Mouse (Mus musculus): ENCODE results near the gene Mrpl53. TPM values are rescaled to one million over a fixed set of nuclear protein-coding genes. Genes with fewer than 3 reads are reported as not detected.
"Not testable (repeated sequence)": the region's sequence is repeated elsewhere in the genome, so short reads cannot be mapped to it uniquely, and the experiment has no call there.

The Mrpl53 gene
- polyA plus RNA-seq, 1 experiment from 2014 or later = 122 TPM

GRCm38 (mm10) chr6:83153038-83153437 lies 44.2 kb downstream of the Mrpl53 start:
- H3K9me3 ChIP-seq (ENCODE audit: control insufficient read depth, low read length) = no peaks in the 10 kb centered on the region
- no peak overlapping the region for H3K4me2 ChIP-seq (ENCODE audit: low read length)
- no peak overlapping the region for H3K9ac ChIP-seq (replicated peaks; ENCODE audit: low read depth, low read length)
- peaks cover 12% of the 10 kb centered on the region for H3K4me1 ChIP-seq (replicated peaks; ENCODE audit: control insufficient read depth, insufficient read depth, low read length)
- no peaks in the 10 kb centered on the region; the same call in 1 of the 2 replicates for H3K36me3 ChIP-seq (ENCODE audit: control insufficient read depth, insufficient read depth)
- no peaks in the 10 kb centered on the region for H3K27me3 ChIP-seq (replicated peaks; ENCODE audit: control insufficient read depth, insufficient read depth, low read length)
- no peak overlapping the region for H3K4me3 ChIP-seq (replicated peaks; ENCODE audit: low read length)
- 90% methylated on average over 12 of the region's 12 CpGs for WGBS
- ATAC-seq = no peak
- no peak overlapping the region for H3K27ac ChIP-seq (ENCODE audit: low read length)

- no peak for ATAC-seq
- H3K36me3 ChIP-seq (ENCODE audit: control insufficient read depth, insufficient read depth) = no peaks in the 10 kb centered on the region; the same call in 1 of the 2 replicates
- H3K9me3 ChIP-seq (ENCODE audit: control insufficient read depth, low read length) = no peaks in the 10 kb centered on the region
- H3K4me1 ChIP-seq (replicated peaks; ENCODE audit: control insufficient read depth, insufficient read depth, low read length) = peaks cover 12% of the 10 kb centered on the region
- no peaks in the 10 kb centered on the region for H3K27me3 ChIP-seq (replicated peaks; ENCODE audit: control insufficient read depth, insufficient read depth, low read length)
- no peak overlapping the region for H3K27ac ChIP-seq (ENCODE audit: low read length)
- 84% methylated on average over 5 of the region's 5 CpGs for WGBS
- H3K9ac ChIP-seq (replicated peaks; ENCODE audit: low read depth, low read length) = no peak overlapping the region
- no peak overlapping the region for H3K4me2 ChIP-seq (ENCODE audit: low read length)
- H3K4me3 ChIP-seq (replicated peaks; ENCODE audit: low read length) = no peak overlapping the region
Observed at GRCm38 (mm10) chr6:83153485-83153884, 44.6 kb downstream of the Mrpl53 start.

- no peaks in the 10 kb centered on the region; the same call in 1 of the 2 replicates for H3K36me3 ChIP-seq (ENCODE audit: control insufficient read depth, insufficient read depth)
- H3K9me3 ChIP-seq (ENCODE audit: control insufficient read depth, low read length) = no peaks in the 10 kb centered on the region
- ATAC-seq = peak; percentile 51
- H3K4me2 ChIP-seq (ENCODE audit: low read length) = peak overlapping the region; percentile 71
- H3K4me3 ChIP-seq (replicated peaks; ENCODE audit: low read length) = peak overlapping the region; percentile 63
- peaks cover 12% of the 10 kb centered on the region for H3K4me1 ChIP-seq (replicated peaks; ENCODE audit: control insufficient read depth, insufficient read depth, low read length)
- H3K27me3 ChIP-seq (replicated peaks; ENCODE audit: control insufficient read depth, insufficient read depth, low read length) = peaks cover 8% of the 10 kb centered on the region
- no peak overlapping the region for H3K27ac ChIP-seq (ENCODE audit: low read length)
- WGBS = 8% methylated on average over 23 of the region's 23 CpGs
- peak overlapping the region; percentile 57 for H3K9ac ChIP-seq (replicated peaks; ENCODE audit: low read depth, low read length)
Observed at GRCm38 (mm10) chr6:83155552-83156238, 46.9 kb downstream of the Mrpl53 start.

- WGBS = under 1% methylated on average over 32 of the region's 32 CpGs
- no peaks in the 10 kb centered on the region for H3K9me3 ChIP-seq (ENCODE audit: control insufficient read depth, low read length)
- peak within 1 kb of the TSS; percentile 57 for H3K9ac ChIP-seq (replicated peaks; ENCODE audit: low read depth, low read length)
- peak; percentile 96 for ATAC-seq
- H3K4me1 ChIP-seq (replicated peaks; ENCODE audit: control insufficient read depth, insufficient read depth, low read length) = peaks cover 12% of the 10 kb centered on the region
- H3K4me3 ChIP-seq (replicated peaks; ENCODE audit: low read length) = peak within 1 kb of the TSS; percentile 63
- H3K27me3 ChIP-seq (replicated peaks; ENCODE audit: control insufficient read depth, insufficient read depth, low read length) = peaks cover 13% of the 10 kb centered on the region
- no peaks in the 10 kb centered on the region; the same call in 1 of the 2 replicates for H3K36me3 ChIP-seq (ENCODE audit: control insufficient read depth, insufficient read depth)
- no peak within 1 kb of the TSS for H3K27ac ChIP-seq (ENCODE audit: low read length)
- H3K4me2 ChIP-seq (ENCODE audit: low read length) = peak within 1 kb of the TSS; percentile 71
Observed at GRCm38 (mm10) chr6:83156259-83156684, 47.4 kb downstream of the Mrpl53 start, which contains the start of the genes Wdr54 and 1700003E16Rik. Gene Wdr54 (minus strand): TSS chr6:83156397. Gene 1700003E16Rik (plus strand): TSS chr6:83156404.

- not testable (repeated sequence) for ATAC-seq; H3K4me3 ChIP-seq (replicated peaks; ENCODE audit: low read length); H3K4me2 ChIP-seq (ENCODE audit: low read length); H3K36me3 ChIP-seq (ENCODE audit: control insufficient read depth, insufficient read depth); H3K27ac ChIP-seq (ENCODE audit: low read length); H3K9ac ChIP-seq (replicated peaks; ENCODE audit: low read depth, low read length); H3K9me3 ChIP-seq (ENCODE audit: control insufficient read depth, low read length)
- peaks cover 32% of the 10 kb centered on the region for H3K27me3 ChIP-seq (replicated peaks; ENCODE audit: control insufficient read depth, insufficient read depth, low read length)
- 22% methylated on average over 3 of the region's 3 CpGs for WGBS
- H3K4me1 ChIP-seq (replicated peaks; ENCODE audit: control insufficient read depth, insufficient read depth, low read length) = peaks cover 25% of the 10 kb centered on the region
Observed at GRCm38 (mm10) chr6:83159456-83159855, 50.6 kb downstream of the Mrpl53 start.

MicroRNAs encoded within 50 kb of the gene (microRNA counts, 519-probe panel; counts per million panel counts)
- 1,958 counts per million, percentile 27 among the panel's probes with 10 or more counts for microRNA mmu-miR-3470a+mmu-miR-3470b

Small RNA genes lying within 50 kb of the gene (microRNA-seq; reads per million reads assigned to microRNA genes)
- not detected for gene Mir3470a

Other genes starting within 250 kb of the Mrpl53 start
- 16.3 and 18.7 TPM in 2 replicates for gene Sema4f, start 169.3 kb upstream of the Mrpl53 start, polyA plus RNA-seq (2015; fragmentation: Nextera tagmentation; extraction: Ambion mirVana)
- not detected in 2 replicates for gene M1ap, start 162.1 kb upstream of the Mrpl53 start, polyA plus RNA-seq (2015; fragmentation: Nextera tagmentation; extraction: Ambion mirVana)
- gene Dok1, start 75.6 kb upstream of the Mrpl53 start, polyA plus RNA-seq (2015; fragmentation: Nextera tagmentation; extraction: Ambion mirVana) = 2.0 and 2.1 TPM in 2 replicates
- 5.3 and 6.0 TPM in 2 replicates for gene Loxl3, start 74.9 kb upstream of the Mrpl53 start, polyA plus RNA-seq (2015; fragmentation: Nextera tagmentation; extraction: Ambion mirVana)
- gene Aup1, start 54.5 kb upstream of the Mrpl53 start, polyA plus RNA-seq (2015; fragmentation: Nextera tagmentation; extraction: Ambion mirVana) = 157 and 186 TPM in 2 replicates
- 70.7 and 77.8 TPM in 2 replicates for gene Htra2, start 53.8 kb upstream of the Mrpl53 start, polyA plus RNA-seq (2015; fragmentation: Nextera tagmentation; extraction: Ambion mirVana)
- gene Dqx1, start 51.2 kb upstream of the Mrpl53 start, polyA plus RNA-seq (2015; fragmentation: Nextera tagmentation; extraction: Ambion mirVana) = 0.30 and 0.31 TPM in 2 replicates
- gene Tlx2, start 38.7 kb upstream of the Mrpl53 start, polyA plus RNA-seq (2015; fragmentation: Nextera tagmentation; extraction: Ambion mirVana) = not detected in 2 replicates
- gene Pcgf1, start 31.2 kb upstream of the Mrpl53 start, polyA plus RNA-seq (2015; fragmentation: Nextera tagmentation; extraction: Ambion mirVana) = 45.5 and 46.5 TPM in 2 replicates
- not detected in 2 replicates for gene Lbx2, start 22.7 kb upstream of the Mrpl53 start, polyA plus RNA-seq (2015; fragmentation: Nextera tagmentation; extraction: Ambion mirVana)
- 3.2 and 4.3 TPM in 2 replicates for gene Ccdc142, start 7.4 kb upstream of the Mrpl53 start, polyA plus RNA-seq (2015; fragmentation: Nextera tagmentation; extraction: Ambion mirVana)
- gene Gm42688, start 7.4 kb upstream of the Mrpl53 start, polyA plus RNA-seq (2015; fragmentation: Nextera tagmentation; extraction: Ambion mirVana) = 4.1 and 4.9 TPM in 2 replicates
- 21.8 and 22.6 TPM in 2 replicates for gene Mogs, start 6.5 kb downstream of the Mrpl53 start, polyA plus RNA-seq (2015; fragmentation: Nextera tagmentation; extraction: Ambion mirVana)
- gene Wbp1, start 12.5 kb downstream of the Mrpl53 start, polyA plus RNA-seq (2015; fragmentation: Nextera tagmentation; extraction: Ambion mirVana) = 209 and 228 TPM in 2 replicates
- 11.4 and 14.4 TPM in 2 replicates for gene Ino80b, start 16.4 kb downstream of the Mrpl53 start, polyA plus RNA-seq (2015; fragmentation: Nextera tagmentation; extraction: Ambion mirVana)
- gene Rtkn, start 26.4 kb downstream of the Mrpl53 start, polyA plus RNA-seq (2015; fragmentation: Nextera tagmentation; extraction: Ambion mirVana) = 6.9 and 7.4 TPM in 2 replicates
- gene Wdr54, start 47.4 kb downstream of the Mrpl53 start, polyA plus RNA-seq (2015; fragmentation: Nextera tagmentation; extraction: Ambion mirVana) = 18.2 and 21.7 TPM in 2 replicates
- 7.8 and 9.4 TPM in 2 replicates for gene 1700003E16Rik, start 47.4 kb downstream of the Mrpl53 start, polyA plus RNA-seq (2015; fragmentation: Nextera tagmentation; extraction: Ambion mirVana)
- 150 and 158 TPM in 2 replicates for gene Dctn1, start 56.9 kb downstream of the Mrpl53 start, polyA plus RNA-seq (2015; fragmentation: Nextera tagmentation; extraction: Ambion mirVana)
- gene Slc4a5, start 110.8 kb downstream of the Mrpl53 start, polyA plus RNA-seq (2015; fragmentation: Nextera tagmentation; extraction: Ambion mirVana) = 0.52 and 0.76 TPM in 2 replicates
- 22.3 and 28.6 TPM in 2 replicates for gene Mthfd2, start 216.9 kb downstream of the Mrpl53 start, polyA plus RNA-seq (2015; fragmentation: Nextera tagmentation; extraction: Ambion mirVana)
- 30.2 and 36.6 TPM in 2 replicates for gene Mob1a, start 217.0 kb downstream of the Mrpl53 start, polyA plus RNA-seq (2015; fragmentation: Nextera tagmentation; extraction: Ambion mirVana)
- 48.2 and 49.3 TPM in 2 replicates for gene Bola3, start 240.1 kb downstream of the Mrpl53 start, polyA plus RNA-seq (2015; fragmentation: Nextera tagmentation; extraction: Ambion mirVana)

Data from forebrain, embryonic 16.5 days (tissue).